Mouse (Mus musculus) hindbrain, embryonic 10.5 days (tissue): ENCODE results near the gene Upf1. TPM values are rescaled to one million over a fixed set of nuclear protein-coding genes. Genes with fewer than 3 reads are reported as not detected.

Source experiments
- polyA plus RNA-seq: library from polyadenylated mRNA; unstranded; fragments of >200 nt; fragmentation: Nextera tagmentation; extraction: Ambion mirVana; gene quantifications from 2 replicates; pipeline ENCODE4 v1.2.1, GENCODE M21; 2016

Upf1 gene
- polyA plus RNA-seq, 1 experiment from 2014 or later = 25.0 TPM

Other genes starting within 250 kb of the Upf1 start
- 20.2 and 67.1 TPM in 2 replicates for gene Ncan, start 232.4 kb downstream of the Upf1 start, polyA plus RNA-seq
- gene Nr2c2ap, start 221.9 kb downstream of the Upf1 start, polyA plus RNA-seq = 37.0 and 38.0 TPM in 2 replicates
- 19.5 and 20.6 TPM in 2 replicates for gene Rfxank, start 214.1 kb downstream of the Upf1 start, polyA plus RNA-seq
- gene Borcs8, start 213.8 kb downstream of the Upf1 start, polyA plus RNA-seq = 46.9 and 48.3 TPM in 2 replicates
- gene Mef2b, start 213.6 kb downstream of the Upf1 start, polyA plus RNA-seq = 0.58 and 0.76 TPM in 2 replicates
- 56.2 and 64.9 TPM in 2 replicates for gene Tmem161a, start 180.9 kb downstream of the Upf1 start, polyA plus RNA-seq
- gene Slc25a42, start 141.0 kb downstream of the Upf1 start, polyA plus RNA-seq = 2.6 and 3.5 TPM in 2 replicates
- 56.1 and 58.2 TPM in 2 replicates for gene Sugp2, start 119.1 kb downstream of the Upf1 start, polyA plus RNA-seq
- gene Armc6, start 118.8 kb downstream of the Upf1 start, polyA plus RNA-seq = 39.7 and 40.9 TPM in 2 replicates
- 107 and 108 TPM in 2 replicates for gene Homer3, start 70.5 kb downstream of the Upf1 start, polyA plus RNA-seq
- 54.4 and 54.8 TPM in 2 replicates for gene Ddx49, start 50.8 kb downstream of the Upf1 start, polyA plus RNA-seq
- 324 and 329 TPM in 2 replicates for gene Cope, start 50.8 kb downstream of the Upf1 start, polyA plus RNA-seq
- gene Cers1, start 37.5 kb downstream of the Upf1 start, polyA plus RNA-seq = 3.0 and 7.3 TPM in 2 replicates
- gene Gdf1, start 23.5 kb downstream of the Upf1 start, polyA plus RNA-seq = 2.9 and 4.3 TPM in 2 replicates
- 0.27 and 0.38 TPM in 2 replicates for gene Comp, start 20.3 kb upstream of the Upf1 start, polyA plus RNA-seq
- 14.8 and 16.7 TPM in 2 replicates for gene Crtc1, start 86.3 kb upstream of the Upf1 start, polyA plus RNA-seq
- gene Klhl26, start 123.7 kb upstream of the Upf1 start, polyA plus RNA-seq = 18.5 and 19.1 TPM in 2 replicates
- gene Tmem59l, start 134.1 kb upstream of the Upf1 start, polyA plus RNA-seq = 11.1 and 11.5 TPM in 2 replicates
- gene Crlf1, start 139.9 kb upstream of the Upf1 start, polyA plus RNA-seq = 4.5 and 10.3 TPM in 2 replicates
- gene Rex1bd, start 153.5 kb upstream of the Upf1 start, polyA plus RNA-seq = 131 and 148 TPM in 2 replicates
- gene Uba52, start 157.5 kb upstream of the Upf1 start, polyA plus RNA-seq = 914 and 933 TPM in 2 replicates
- gene Fkbp8, start 174.4 kb upstream of the Upf1 start, polyA plus RNA-seq = 311 and 360 TPM in 2 replicates
- 54.3 and 57.7 TPM in 2 replicates for gene Kxd1, start 174.7 kb upstream of the Upf1 start, polyA plus RNA-seq
- 20.5 and 22.4 TPM in 2 replicates for gene Ell, start 186.2 kb upstream of the Upf1 start, polyA plus RNA-seq
- 158 and 159 TPM in 2 replicates for gene Isyna1, start 241.1 kb upstream of the Upf1 start, polyA plus RNA-seq